Mouse (Mus musculus): Measurements from ENCODE around the gene Wdtc1. TPM values are rescaled to one million over a fixed set of nuclear protein-coding genes. Genes with fewer than 3 reads are reported as not detected.

Wdtc1 gene
- polyA plus RNA-seq, 1 experiment from 2014 or later = 16.0 TPM

DNA sequence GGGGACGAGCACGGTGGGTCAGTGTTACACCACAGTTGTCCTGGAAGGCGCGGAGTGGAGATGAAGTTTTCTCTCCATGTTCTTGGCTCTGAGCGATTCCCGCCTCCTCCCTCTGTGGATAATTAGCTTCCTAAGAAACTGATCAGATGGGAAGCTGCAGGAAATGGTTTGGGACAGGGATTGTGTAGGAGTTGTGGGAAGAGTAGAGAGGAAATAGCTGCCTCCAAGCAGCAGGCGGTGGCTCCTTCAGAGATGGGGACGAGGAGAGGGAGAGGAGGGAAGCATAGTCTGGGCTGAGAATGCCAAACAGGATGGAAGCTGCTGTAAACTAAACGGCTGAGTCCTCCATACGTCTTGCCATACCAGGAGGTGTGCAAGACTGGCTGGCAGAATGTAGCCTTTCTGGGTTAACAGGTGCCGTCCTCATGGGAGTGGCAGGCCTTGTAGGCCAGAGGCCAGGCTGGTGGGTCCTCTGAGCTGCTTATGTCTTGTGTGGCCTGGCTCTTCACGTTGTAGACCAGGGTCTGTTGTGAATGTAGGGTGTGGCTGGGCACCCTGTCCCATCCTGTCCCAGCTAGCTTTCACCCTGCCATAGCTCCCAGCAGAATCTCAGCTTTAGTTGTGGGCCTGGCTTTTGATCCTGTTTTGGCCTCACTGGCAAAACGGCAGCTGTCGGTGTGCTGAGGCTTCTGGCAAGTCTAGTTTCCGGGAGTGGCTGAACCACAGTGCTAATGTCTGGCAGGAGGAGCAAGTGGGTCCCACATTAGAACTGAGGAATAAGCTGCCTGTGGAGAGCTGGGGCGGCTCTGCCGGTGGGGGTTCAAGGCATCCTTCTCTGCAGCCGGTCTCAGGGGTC is 38.1 kb upstream of the Wdtc1 start:
- 67% methylated on average over 18 of the region's 18 CpGs for WGBS
- Histone ChIP-seq H3K4me2 (replicated peaks; ENCODE audit: low read depth, low read length) (no peak overlapping the region), H3K9ac (ENCODE audit: low read depth, low read length) (no peak overlapping the region), H3K4me1 (ENCODE audit: control insufficient read depth, insufficient read depth, low read length) (peaks cover 26% of the 10 kb centered on the region), H3K9me3 (ENCODE audit: control insufficient read depth, low read length) (no peaks in the 10 kb centered on the region), H3K36me3 (ENCODE audit: control insufficient read depth, insufficient read depth, low read length) (no peaks in the 10 kb centered on the region), H3K27me3 (ENCODE audit: control insufficient read depth, insufficient read depth, low read length) (no peaks in the 10 kb centered on the region), H3K4me3 (ENCODE audit: low read length) (no peak overlapping the region), H3K27ac (ENCODE audit: low read depth, low read length) (no peak overlapping the region; the same call in 1 of the 2 replicates)
- ATAC-seq (ENCODE audit: low FRiP score, low TSS enrichment) = no peak

- no peak overlapping the region for H3K27ac ChIP-seq (ENCODE audit: low read depth, low read length)
- ATAC-seq (ENCODE audit: low FRiP score, low TSS enrichment) = no peak
- no peak overlapping the region for H3K4me3 ChIP-seq (ENCODE audit: low read length)
- peaks cover 26% of the 10 kb centered on the region for H3K4me1 ChIP-seq (ENCODE audit: control insufficient read depth, insufficient read depth, low read length)
- no peaks in the 10 kb centered on the region for H3K9me3 ChIP-seq (ENCODE audit: control insufficient read depth, low read length)
- H3K27me3 ChIP-seq (ENCODE audit: control insufficient read depth, insufficient read depth, low read length) = no peaks in the 10 kb centered on the region
- 85% methylated on average over 6 of the region's 6 CpGs for WGBS
- H3K4me2 ChIP-seq (replicated peaks; ENCODE audit: low read depth, low read length) = no peak overlapping the region
- H3K9ac ChIP-seq (ENCODE audit: low read depth, low read length) = no peak overlapping the region
- no peaks in the 10 kb centered on the region for H3K36me3 ChIP-seq (ENCODE audit: control insufficient read depth, insufficient read depth, low read length)
Measured at GRCm38 (mm10) chr4:133390585-133390984, 37.3 kb upstream of the Wdtc1 start.

GRCm38 (mm10) chr4:133390042-133390441 is 36.8 kb upstream of the Wdtc1 start:
- no peak for ATAC-seq (ENCODE audit: low FRiP score, low TSS enrichment)
- no peak overlapping the region for H3K4me3 ChIP-seq (ENCODE audit: low read length)
- no peak overlapping the region for H3K4me2 ChIP-seq (replicated peaks; ENCODE audit: low read depth, low read length)
- H3K4me1 ChIP-seq (ENCODE audit: control insufficient read depth, insufficient read depth, low read length) = peaks cover 21% of the 10 kb centered on the region
- H3K27me3 ChIP-seq (ENCODE audit: control insufficient read depth, insufficient read depth, low read length) = no peaks in the 10 kb centered on the region
- WGBS = 81% methylated on average over 2 of the region's 2 CpGs
- H3K27ac ChIP-seq (ENCODE audit: low read depth, low read length) = no peak overlapping the region
- no peak overlapping the region for H3K9ac ChIP-seq (ENCODE audit: low read depth, low read length)
- H3K9me3 ChIP-seq (ENCODE audit: control insufficient read depth, low read length) = no peaks in the 10 kb centered on the region
- H3K36me3 ChIP-seq (ENCODE audit: control insufficient read depth, insufficient read depth, low read length) = no peaks in the 10 kb centered on the region

DNA sequence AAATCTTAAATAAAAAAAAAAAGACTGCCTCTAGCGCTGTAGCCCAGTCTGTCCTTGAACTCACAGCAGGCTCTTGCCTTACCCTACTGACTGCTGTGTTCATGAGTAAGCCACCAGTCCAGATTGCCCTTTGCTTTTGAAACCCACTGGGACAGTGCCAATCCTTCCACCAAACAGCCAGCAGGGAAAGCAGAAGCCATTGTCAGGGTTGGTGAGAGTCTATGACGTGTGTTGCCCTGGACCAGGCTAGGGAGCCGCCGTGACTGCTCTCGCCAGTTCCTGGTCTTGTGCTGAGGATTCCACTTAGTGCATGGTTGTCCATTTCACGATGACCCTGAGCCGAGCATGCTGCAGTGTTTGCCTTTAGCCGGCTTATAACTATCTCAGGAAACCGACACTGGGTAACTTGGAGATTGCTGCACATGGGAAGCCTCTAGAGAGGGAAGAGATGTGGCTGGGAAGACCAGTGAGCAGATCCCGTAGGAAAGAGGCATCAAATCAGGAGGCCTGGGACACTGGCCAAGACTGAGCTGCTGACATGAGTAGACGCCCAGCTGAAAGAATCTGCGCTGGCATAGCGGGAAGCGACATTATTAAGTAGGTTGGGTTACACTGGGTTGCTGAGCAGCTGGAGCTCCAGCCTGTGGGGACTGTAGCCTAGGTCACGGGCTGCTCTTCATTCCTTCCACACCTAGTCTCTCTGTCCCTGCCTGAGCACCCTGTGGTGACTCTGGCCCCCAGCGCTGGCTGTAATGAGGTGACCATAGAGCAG is 35.7 kb upstream of the Wdtc1 start:
- H3K9me3 ChIP-seq (ENCODE audit: control insufficient read depth, low read length) = no peaks in the 10 kb centered on the region
- no peaks in the 10 kb centered on the region for H3K27me3 ChIP-seq (ENCODE audit: control insufficient read depth, insufficient read depth, low read length)
- WGBS = 89% methylated on average over 16 of the region's 16 CpGs
- no peak for ATAC-seq (ENCODE audit: low FRiP score, low TSS enrichment)
- H3K36me3 ChIP-seq (ENCODE audit: control insufficient read depth, insufficient read depth, low read length) = no peaks in the 10 kb centered on the region
- H3K9ac ChIP-seq (ENCODE audit: low read depth, low read length) = no peak overlapping the region
- no peak overlapping the region for H3K27ac ChIP-seq (ENCODE audit: low read depth, low read length)
- no peak overlapping the region for H3K4me2 ChIP-seq (replicated peaks; ENCODE audit: low read depth, low read length)
- peaks cover 11% of the 10 kb centered on the region for H3K4me1 ChIP-seq (ENCODE audit: control insufficient read depth, insufficient read depth, low read length)
- H3K4me3 ChIP-seq (ENCODE audit: low read length) = no peak overlapping the region

GRCm38 (mm10) chr4:133387053-133387452 is 33.8 kb upstream of the Wdtc1 start:
- peaks cover 11% of the 10 kb centered on the region; the same call in 1 of the 2 replicates for H3K4me1 ChIP-seq (ENCODE audit: control insufficient read depth, insufficient read depth, low read length)
- no peaks in the 10 kb centered on the region for H3K9me3 ChIP-seq (ENCODE audit: control insufficient read depth, low read length)
- H3K27me3 ChIP-seq (ENCODE audit: control insufficient read depth, insufficient read depth, low read length) = no peaks in the 10 kb centered on the region
- no peak overlapping the region for H3K4me3 ChIP-seq (ENCODE audit: low read length)
- no peak overlapping the region for H3K27ac ChIP-seq (ENCODE audit: low read depth, low read length)
- H3K36me3 ChIP-seq (ENCODE audit: control insufficient read depth, insufficient read depth, low read length) = no peaks in the 10 kb centered on the region
- no peak overlapping the region for H3K4me2 ChIP-seq (replicated peaks; ENCODE audit: low read depth, low read length)
- H3K9ac ChIP-seq (ENCODE audit: low read depth, low read length) = no peak overlapping the region
- ATAC-seq (ENCODE audit: low FRiP score, low TSS enrichment) = no peak

DNA sequence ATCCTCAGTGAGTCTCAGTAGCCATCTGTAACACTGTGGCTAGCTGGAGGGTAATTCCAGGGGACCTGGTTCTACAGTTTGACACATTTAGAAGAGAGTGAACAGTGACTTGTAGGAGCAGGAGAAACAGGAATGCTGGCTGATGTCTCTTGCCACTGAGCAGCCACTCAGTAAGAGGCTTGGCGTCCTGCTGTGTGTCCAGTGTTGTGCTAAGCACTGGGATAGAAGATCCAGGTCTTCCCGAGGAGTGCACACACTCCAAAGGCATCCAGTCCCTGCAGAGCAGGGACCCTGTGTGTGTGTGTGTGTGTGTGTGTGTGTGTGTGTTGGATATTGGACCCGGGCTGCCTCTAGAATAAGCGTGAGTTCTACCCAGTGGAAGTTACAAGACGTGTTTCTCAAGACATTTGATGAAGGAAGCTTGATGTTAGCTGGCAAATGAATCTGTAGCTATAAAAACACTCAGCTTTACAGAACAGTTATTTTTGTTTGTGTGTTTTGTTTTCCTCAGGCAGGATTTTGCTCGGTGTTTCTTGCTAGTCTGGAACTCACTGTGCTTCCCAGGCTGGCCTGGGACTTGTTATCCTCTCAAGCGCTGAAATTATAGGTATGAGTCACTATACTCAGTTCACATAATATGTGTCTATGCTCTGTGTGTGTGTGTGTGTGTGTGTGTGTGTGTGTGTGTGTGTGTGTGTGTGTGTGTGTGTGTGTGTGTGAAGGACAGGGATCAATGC is 32.9 kb upstream of the Wdtc1 start:
- Histone ChIP-seq H3K4me3 (ENCODE audit: low read length) (no peak overlapping the region), H3K4me2 (replicated peaks; ENCODE audit: low read depth, low read length) (no peak overlapping the region), H3K9ac (ENCODE audit: low read depth, low read length) (no peak overlapping the region), H3K9me3 (ENCODE audit: control insufficient read depth, low read length) (no peaks in the 10 kb centered on the region), H3K27me3 (ENCODE audit: control insufficient read depth, insufficient read depth, low read length) (no peaks in the 10 kb centered on the region), H3K4me1 (ENCODE audit: control insufficient read depth, insufficient read depth, low read length) (peaks cover 5% of the 10 kb centered on the region), H3K36me3 (ENCODE audit: control insufficient read depth, insufficient read depth, low read length) (no peaks in the 10 kb centered on the region), H3K27ac (ENCODE audit: low read depth, low read length) (no peak overlapping the region)
- no peak for ATAC-seq (ENCODE audit: low FRiP score, low TSS enrichment)
- WGBS = 77% methylated on average over 7 of the region's 7 CpGs

DNA sequence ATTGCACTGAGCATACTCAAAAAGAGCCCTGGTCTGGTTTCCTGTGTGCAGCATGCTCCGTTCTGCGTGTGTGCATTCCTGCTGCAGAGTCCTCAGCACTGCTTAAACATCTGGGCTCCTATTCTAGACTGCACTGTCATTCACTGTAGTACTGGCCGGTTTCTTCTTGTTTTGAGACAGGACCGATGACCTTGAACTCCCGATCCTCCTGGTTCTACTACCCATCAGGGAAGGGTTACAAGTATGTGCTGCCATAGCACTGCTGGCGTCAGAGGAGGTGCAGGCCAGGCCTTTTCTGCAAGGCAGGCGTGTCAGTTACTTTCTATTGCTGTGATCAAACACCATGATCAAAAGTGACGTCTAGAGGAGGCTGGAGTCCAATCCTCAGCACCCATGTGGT is 27.9 kb upstream of the Wdtc1 start:
- H3K27ac ChIP-seq (ENCODE audit: low read depth, low read length) = no peak overlapping the region
- no peaks in the 10 kb centered on the region for H3K27me3 ChIP-seq (ENCODE audit: control insufficient read depth, insufficient read depth, low read length)
- no peak overlapping the region for H3K4me2 ChIP-seq (replicated peaks; ENCODE audit: low read depth, low read length)
- H3K36me3 ChIP-seq (ENCODE audit: control insufficient read depth, insufficient read depth, low read length) = no peaks in the 10 kb centered on the region
- peaks cover 37% of the 10 kb centered on the region for H3K4me1 ChIP-seq (ENCODE audit: control insufficient read depth, insufficient read depth, low read length)
- 61% methylated on average over 8 of the region's 8 CpGs for WGBS
- H3K9me3 ChIP-seq (ENCODE audit: control insufficient read depth, low read length) = no peaks in the 10 kb centered on the region
- ATAC-seq (ENCODE audit: low FRiP score, low TSS enrichment) = no peak
- no peak overlapping the region for H3K9ac ChIP-seq (ENCODE audit: low read depth, low read length)
- H3K4me3 ChIP-seq (ENCODE audit: low read length) = no peak overlapping the region

GRCm38 (mm10) chr4:133380532-133380931 is 27.3 kb upstream of the Wdtc1 start:
- ATAC-seq (ENCODE audit: low FRiP score, low TSS enrichment) = no peak
- H3K36me3 ChIP-seq (ENCODE audit: control insufficient read depth, insufficient read depth, low read length) = no peaks in the 10 kb centered on the region
- H3K4me1 ChIP-seq (ENCODE audit: control insufficient read depth, insufficient read depth, low read length) = peaks cover 37% of the 10 kb centered on the region
- no peaks in the 10 kb centered on the region for H3K9me3 ChIP-seq (ENCODE audit: control insufficient read depth, low read length)
- WGBS = 70% methylated on average over 6 of the region's 6 CpGs
- H3K9ac ChIP-seq (ENCODE audit: low read depth, low read length) = no peak overlapping the region
- no peak overlapping the region for H3K4me3 ChIP-seq (ENCODE audit: low read length)
- H3K4me2 ChIP-seq (replicated peaks; ENCODE audit: low read depth, low read length) = no peak overlapping the region
- H3K27me3 ChIP-seq (ENCODE audit: control insufficient read depth, insufficient read depth, low read length) = no peaks in the 10 kb centered on the region
- no peak overlapping the region for H3K27ac ChIP-seq (ENCODE audit: low read depth, low read length)
